Mouse (Mus musculus) forebrain, embryonic 10.5 days (tissue): ENCODE results near the gene Creg2. TPM values are rescaled to one million over a fixed set of nuclear protein-coding genes. Genes with fewer than 3 reads are reported as not detected.

Experiments used
- DNase-seq: peaks from one replicate; pipeline ENCODE4 v3.0.0-alpha.2; 2017; ENCODE audit warnings: low spot score; ENCODE audit errors: extremely low spot score
- H3K27ac ChIP-seq: fragments of 300-500 bp; sonication (generic); 2 replicates; pipeline ENCODE4 v1.5.1; 2016; ENCODE audit warnings: mild to moderate bottlenecking
- H3K27me3 ChIP-seq: fragments of 300-500 bp; sonication (generic); 2 replicates; pipeline ENCODE4 v1.6.1; 2016; ENCODE audit warnings: mild to moderate bottlenecking; ENCODE audit not compliant: poor library complexity, severe bottlenecking
- H3K36me3 ChIP-seq: fragments of 300-500 bp; sonication (generic); replicated peaks from 2 replicates; pipeline ENCODE4 v1.6.1; 2016; ENCODE audit warnings: mild to moderate bottlenecking, moderate library complexity
- H3K4me1 ChIP-seq: fragments of 300-500 bp; sonication (generic); 2 replicates; pipeline ENCODE4 v1.6.1; 2016
- H3K4me3 ChIP-seq: fragments of 300-500 bp; sonication (generic); 2 replicates; pipeline ENCODE4 v1.5.1; 2016; ENCODE audit warnings: mild to moderate bottlenecking, moderate library complexity
- H3K9me3 ChIP-seq: fragments of 300-500 bp; sonication (generic); 2 replicates; pipeline ENCODE4 v1.6.1; 2016; ENCODE audit warnings: mild to moderate bottlenecking, moderate library complexity
- WGBS: fragments of 180-500 bp; shearing (Covaris S2); methylation state at CpG from one replicate; pipeline ENCODE4 v1.1.7; 2016; 5-methylcytosine and 5-hydroxymethylcytosine counted together
- polyA plus RNA-seq: library from polyadenylated mRNA; unstranded; fragments of >200 nt; fragmentation: Nextera tagmentation; extraction: Ambion mirVana; gene quantifications from 2 replicates; pipeline ENCODE4 v1.2.1, GENCODE M21; 2016

Creg2 gene
- 0.05 TPM in 1 of 2 replicates, not detected in the other for polyA plus RNA-seq

- 42% methylated on average over 9 of the region's 9 CpGs for WGBS
- H3K4me1 ChIP-seq, result peaks cover 20% of the 10 kb centered on the region
- DNase-seq, result no peak
- peaks cover 58% of the 10 kb centered on the region for H3K27me3 ChIP-seq
- H3K4me3 ChIP-seq, result peak within 1 kb of the TSS; percentile 74
- H3K27ac ChIP-seq, result peak within 1 kb of the TSS; percentile 60
- H3K36me3 ChIP-seq, result no peaks in the 10 kb centered on the region
- no peaks in the 10 kb centered on the region for H3K9me3 ChIP-seq
Observed at GRCm38 (mm10) chr1:39651241-39651548, at the start of gene Creg2. Gene Creg2, minus strand, starts transcription at chr1:39651474.

- 7% methylated on average over 7 of the region's 7 CpGs for WGBS
- peaks cover 17% of the 10 kb centered on the region for H3K27me3 ChIP-seq
- H3K36me3 ChIP-seq, result no peaks in the 10 kb centered on the region
- peak; percentile 47 for DNase-seq
- H3K4me3 ChIP-seq, result peak overlapping the region; percentile 27
- peak overlapping the region; percentile 85 for H3K27ac ChIP-seq
- H3K9me3 ChIP-seq, result no peaks in the 10 kb centered on the region
- peaks cover 53% of the 10 kb centered on the region for H3K4me1 ChIP-seq
Observed at GRCm38 (mm10) chr1:39700599-39701273, 49.5 kb upstream of the Creg2 start.

- Histone ChIP-seq H3K27ac (peak overlapping the region; percentile 66), H3K36me3 (no peaks in the 10 kb centered on the region), H3K4me1 (peaks cover 66% of the 10 kb centered on the region), H3K9me3 (no peaks in the 10 kb centered on the region), H3K4me3 (no peak overlapping the region), H3K27me3 (peaks cover 17% of the 10 kb centered on the region)
- 24% methylated on average over 6 of the region's 6 CpGs for WGBS
- DNase-seq, result no peak
Observed at GRCm38 (mm10) chr1:39698456-39698855, 47.2 kb upstream of the Creg2 start.

- Histone ChIP-seq H3K36me3 (no peaks in the 10 kb centered on the region), H3K27ac (no peak overlapping the region), H3K4me1 (peaks cover 43% of the 10 kb centered on the region), H3K4me3 (no peak overlapping the region), H3K9me3 (no peaks in the 10 kb centered on the region), H3K27me3 (peaks cover 25% of the 10 kb centered on the region)
- DNase-seq, result no peak
- 59% methylated on average over 4 of the region's 4 CpGs for WGBS
Observed at GRCm38 (mm10) chr1:39695198-39695597, 43.9 kb upstream of the Creg2 start.

- Histone ChIP-seq H3K36me3 (no peaks in the 10 kb centered on the region), H3K27ac (peak overlapping the region; percentile 62; the same call in 1 of the 2 replicates), H3K9me3 (no peaks in the 10 kb centered on the region), H3K4me3 (no peak overlapping the region), H3K27me3 (peaks cover 25% of the 10 kb centered on the region), H3K4me1 (peaks cover 39% of the 10 kb centered on the region)
- no peak for DNase-seq
- WGBS, result 55% methylated on average over 7 of the region's 7 CpGs
Observed at GRCm38 (mm10) chr1:39694756-39695155, 43.5 kb upstream of the Creg2 start.

- DNase-seq, result no peak
- peaks cover 22% of the 10 kb centered on the region for H3K4me1 ChIP-seq
- peaks cover 7% of the 10 kb centered on the region; the same call in 1 of the 2 replicates for H3K27me3 ChIP-seq
- no peaks in the 10 kb centered on the region for H3K9me3 ChIP-seq
- H3K36me3 ChIP-seq, result no peaks in the 10 kb centered on the region
- H3K27ac ChIP-seq, result no peak overlapping the region
- WGBS, result 70% methylated on average over 3 of the region's 3 CpGs
- H3K4me3 ChIP-seq, result no peak overlapping the region
Observed at GRCm38 (mm10) chr1:39691974-39692373, 40.7 kb upstream of the Creg2 start.

GRCm38 (mm10) chr1:39691061-39691460 is 39.8 kb upstream of the Creg2 start:
- H3K27me3 ChIP-seq, result peaks cover 7% of the 10 kb centered on the region; the same call in 1 of the 2 replicates
- no peak overlapping the region for H3K4me3 ChIP-seq
- 64% methylated on average over 4 of the region's 4 CpGs for WGBS
- H3K36me3 ChIP-seq, result no peaks in the 10 kb centered on the region
- peaks cover 28% of the 10 kb centered on the region for H3K4me1 ChIP-seq
- no peaks in the 10 kb centered on the region for H3K9me3 ChIP-seq
- peak overlapping the region; percentile 15; the same call in 1 of the 2 replicates for H3K27ac ChIP-seq
- no peak for DNase-seq

- 85% methylated on average over 6 of the region's 6 CpGs for WGBS
Observed at GRCm38 (mm10) chr1:39688573-39688972, 37.3 kb upstream of the Creg2 start.

GRCm38 (mm10) chr1:39687279-39687678 is 36.0 kb upstream of the Creg2 start:
- H3K9me3 ChIP-seq, result no peaks in the 10 kb centered on the region
- H3K4me1 ChIP-seq, result peaks cover 18% of the 10 kb centered on the region
- no peak overlapping the region for H3K4me3 ChIP-seq
- DNase-seq, result no peak
- no peaks in the 10 kb centered on the region for H3K36me3 ChIP-seq
- H3K27ac ChIP-seq, result no peak overlapping the region
- H3K27me3 ChIP-seq, result peaks cover 7% of the 10 kb centered on the region; the same call in 1 of the 2 replicates
- 81% methylated on average over 9 of the region's 9 CpGs for WGBS

More at GRCm38 (mm10) chr1:39688573-39688972, 37.3 kb upstream of the Creg2 start:
- Histone ChIP-seq H3K27me3 (peaks cover 7% of the 10 kb centered on the region; the same call in 1 of the 2 replicates), H3K9me3 (no peaks in the 10 kb centered on the region), H3K27ac (no peak overlapping the region), H3K4me3 (no peak overlapping the region), H3K4me1 (peaks cover 18% of the 10 kb centered on the region), H3K36me3 (no peaks in the 10 kb centered on the region)
- no peak for DNase-seq

- Histone ChIP-seq H3K27ac (no peak overlapping the region), H3K27me3 (no peaks in the 10 kb centered on the region), H3K4me3 (no peak overlapping the region), H3K9me3 (no peaks in the 10 kb centered on the region), H3K36me3 (no peaks in the 10 kb centered on the region), H3K4me1 (peaks cover 9% of the 10 kb centered on the region; the same call in 1 of the 2 replicates)
- DNase-seq, result peak; percentile 59
- WGBS, result 7% methylated on average over 1 of the region's 1 CpGs
Observed at GRCm38 (mm10) chr1:39685841-39686240, 34.6 kb upstream of the Creg2 start.

GRCm38 (mm10) chr1:39681638-39682037 is 30.4 kb upstream of the Creg2 start:
- Histone ChIP-seq H3K4me1 (peaks cover 14% of the 10 kb centered on the region; the same call in 1 of the 2 replicates), H3K9me3 (no peaks in the 10 kb centered on the region), H3K4me3 (no peak overlapping the region), H3K27ac (no peak overlapping the region), H3K36me3 (no peaks in the 10 kb centered on the region), H3K27me3 (no peaks in the 10 kb centered on the region)
- 93% methylated on average over 5 of the region's 5 CpGs for WGBS
- no peak for DNase-seq

GRCm38 (mm10) chr1:39680546-39680945 is 29.3 kb upstream of the Creg2 start:
- DNase-seq, result no peak
- Histone ChIP-seq H3K27ac (no peak overlapping the region), H3K4me1 (0 out of 2 replicates have a peak, but pooled peaks cover 8% of the 10 kb centered on the region), H3K36me3 (no peaks in the 10 kb centered on the region), H3K4me3 (no peak overlapping the region), H3K27me3 (no peaks in the 10 kb centered on the region), H3K9me3 (no peaks in the 10 kb centered on the region)
- WGBS, result 72% methylated on average over 6 of the region's 6 CpGs

- WGBS, result 74% methylated on average over 8 of the region's 8 CpGs
Observed at GRCm38 (mm10) chr1:39678883-39679282, 27.6 kb upstream of the Creg2 start.

More at GRCm38 (mm10) chr1:39678883-39679282, 27.6 kb upstream of the Creg2 start:
- no peaks in the 10 kb centered on the region for H3K36me3 ChIP-seq
- H3K9me3 ChIP-seq, result no peaks in the 10 kb centered on the region
- DNase-seq, result no peak
- 0 out of 2 replicates have a peak overlapping the region, but pooled peaks have one; percentile 20 for H3K27ac ChIP-seq
- no peak overlapping the region for H3K4me3 ChIP-seq
- H3K27me3 ChIP-seq, result no peaks in the 10 kb centered on the region
- 0 out of 2 replicates have a peak, but pooled peaks cover 8% of the 10 kb centered on the region for H3K4me1 ChIP-seq
